Comparison of ENCODE assay signal across 28 mouse cellular contexts in genomic region chr11:32629713-32630211, GRCm38 (mm10). TPM values are rescaled to one million over a fixed set of nuclear protein-coding genes. Genes with fewer than 3 reads are reported as not detected.
DNase-seq lines count a peak whose midpoint lies in the region; ATAC-seq and TF ChIP-seq lines count a peak whose summit lies in the region.
"Had no signal": no experiment of that assay in that cellular context is flagged by ENCODE, and none has a peak within 500 bp of the region (broad histone marks: within the 10 kb centered on the region; RNA-seq: fewer than 3 reads in every experiment).

No protein-coding gene starts in this region.

- H3K36me3 ChIP-seq in heart, embryonic 11.5 days (ENCODE audit: control insufficient read depth, insufficient read depth, low read length) = no peaks in the 10 kb centered on the region
- no peaks in the 10 kb centered on the region for H3K36me3 ChIP-seq in E14TG2a.4 (ENCODE audit: insufficient read depth, low read length)
- H3K36me3 ChIP-seq: embryonic facial prominence, embryonic 12.5 days; embryonic facial prominence, embryonic 15.5 days; forebrain, embryonic 10.5 days; forebrain, embryonic 12.5 days; G1E had no signal

- TF ChIP-seq POLR2A in bone marrow macrophage, adult 2 months (IDR thresholded peaks at IDR 0.05; ENCODE audit: borderline replicate concordance, low read depth, low read length) = no peak

- H3K9ac ChIP-seq in heart, embryonic 11.5 days (ENCODE audit: low read depth, low read length) = no peak overlapping the region
- H3K9ac ChIP-seq: embryonic facial prominence, embryonic 12.5 days; embryonic facial prominence, embryonic 15.5 days; forebrain, embryonic 12.5 days had no signal

- no peaks in the 10 kb centered on the region for H3K9me3 ChIP-seq in heart, embryonic 11.5 days (replicated peaks; ENCODE audit: control insufficient read depth, low read length)
- no peaks in the 10 kb centered on the region for H3K9me3 ChIP-seq in E14TG2a.4 (ENCODE audit: low read length)
- H3K9me3 ChIP-seq: embryonic facial prominence, embryonic 12.5 days; embryonic facial prominence, embryonic 15.5 days; forebrain, embryonic 10.5 days; forebrain, embryonic 12.5 days; G1E had no signal

- DNase-seq in heart, adult 11 months = peak; percentile 79
- DNase-seq in left cerebral cortex, adult 8-10 months (ENCODE audit: low spot score in 2 of 2) = no peak
- DNase-seq in layer of hippocampus, adult 18-20 months (ENCODE audit: low spot score in 2 of 2) = no peak
- no peak for DNase-seq in lung, postnatal 10 days
- DNase-seq: adrenal gland, adult 8-10 months; adrenal gland, postnatal 14 days; adrenal gland, postnatal 36 days; cerebellum, adult 11 months; cerebellum, adult 18-20 months; cerebellum, adult 8-10 months; cerebellum, adult 9-11 months; cerebellum, postnatal 14 days; cerebellum, postnatal 36 days; embryo, embryonic 11 days had no signal

- no peak overlapping the region for H3K4me2 ChIP-seq in heart, embryonic 11.5 days
- H3K4me2 ChIP-seq: embryonic facial prominence, embryonic 12.5 days; embryonic facial prominence, embryonic 15.5 days; forebrain, embryonic 12.5 days had no signal

- H3K27ac ChIP-seq in heart, embryonic 11.5 days (ENCODE audit: low read depth, low read length) = no peak overlapping the region
- peak overlapping the region; percentile 28 for H3K27ac ChIP-seq in bone marrow macrophage, adult 2 months (ENCODE audit: insufficient read depth, low read depth, low read length)
- H3K27ac ChIP-seq: embryonic facial prominence, embryonic 12.5 days; embryonic facial prominence, embryonic 15.5 days; forebrain, embryonic 10.5 days; forebrain, embryonic 12.5 days had no signal

- TF ChIP-seq CTCF in E14TG2a.4 (conservative IDR thresholded peaks at IDR 0.05; ENCODE audit: low read length) = 0 out of 2 replicates have a peak, but pooled peaks have one; percentile 3
- TF ChIP-seq CTCF in bone marrow macrophage, adult 2 months (IDR thresholded peaks at IDR 0.05; ENCODE audit: low read depth, low read length) = no peak

- no peak overlapping the region for H3K4me3 ChIP-seq in heart, embryonic 11.5 days (ENCODE audit: low read depth, low read length)
- H3K4me3 ChIP-seq in E14TG2a.4 (replicated peaks; ENCODE audit: low read length) = no peak overlapping the region
- no peak overlapping the region for H3K4me3 ChIP-seq in bone marrow macrophage, adult 2 months (ENCODE audit: insufficient read depth, low read length)
- H3K4me3 ChIP-seq: embryonic facial prominence, embryonic 12.5 days; embryonic facial prominence, embryonic 15.5 days; erythroblast, embryonic 14.5 days; forebrain, embryonic 10.5 days; forebrain, embryonic 12.5 days had no signal

- H3K27me3 ChIP-seq in heart, embryonic 11.5 days (ENCODE audit: control insufficient read depth, insufficient read depth, low read length) = no peaks in the 10 kb centered on the region
- H3K27me3 ChIP-seq in E14TG2a.4 (ENCODE audit: insufficient read depth, low read length) = no peaks in the 10 kb centered on the region; the same call in 1 of the 2 replicates
- H3K27me3 ChIP-seq: embryonic facial prominence, embryonic 12.5 days; embryonic facial prominence, embryonic 15.5 days; forebrain, embryonic 12.5 days; Patski had no signal

- ATAC-seq in heart, embryonic 11.5 days (replicated peaks; ENCODE audit: insufficient number of reproducible peaks, low FRiP score, low TSS enrichment) = no peak
- ATAC-seq in megakaryocyte, adult 5-6 weeks (ENCODE audit: poor library complexity, severe bottlenecking) = peak; percentile 68
- ATAC-seq: activated CD4-positive, CD25-positive, alpha-beta regulatory T cell, adult 4 months; forebrain, embryonic 14.5 days; forebrain, embryonic 16.5 days; Patski had no signal

- WGBS in heart, embryonic 11.5 days (ENCODE audit: insufficient replicate concordance) = 81% methylated on average over 4 of the region's 4 CpGs

- no peaks in the 10 kb centered on the region for H3K4me1 ChIP-seq in heart, embryonic 11.5 days (ENCODE audit: control insufficient read depth, insufficient read depth, low read length)
- H3K4me1 ChIP-seq in E14TG2a.4 (replicated peaks; ENCODE audit: low read depth, low read length) = peaks cover 18% of the 10 kb centered on the region
- H3K4me1 ChIP-seq in bone marrow macrophage, adult 2 months (ENCODE audit: control insufficient read depth, insufficient read depth, low read length) = peaks cover 12% of the 10 kb centered on the region
- H3K4me1 ChIP-seq: embryonic facial prominence, embryonic 12.5 days; embryonic facial prominence, embryonic 15.5 days; forebrain, embryonic 12.5 days had no signal

RNA-seq across cellular contexts. Expression of gene Fbxw11, which starts 12.8 kb away (rescaled TPM):
- 51.0 and 74.8 TPM in 2 replicates for polyA plus RNA-seq in heart, embryonic 11.5 days (2014; fragmentation: Nextera tagmentation; extraction: Ambion mirVana)
- polyA plus RNA-seq in bone marrow macrophage, adult 2 months (2012; ENCODE audit: insufficient read depth, insufficient read length, missing spikeins) = 44.3 and 47.9 TPM in 2 replicates
- total RNA-seq in megakaryocyte, adult 5-6 weeks (2015) = 30.0 and 30.4 TPM in 2 replicates
- total RNA-seq in megakaryocyte, adult 5-6 weeks (2017) = 47.0 and 52.8 TPM in 2 replicates
- 100 to 1,000 TPM; 109 to 129 (median 121) TPM for total RNA-seq in left cerebral cortex, adult 8-10 months (2022)
- total RNA-seq in layer of hippocampus, adult 18-20 months (2021) = 100 to 1,000 TPM; 141 to 164 TPM
